Mouse (Mus musculus): ENCODE measurements around the gene Krtcap3. TPM values are rescaled to one million over a fixed set of nuclear protein-coding genes. Genes with fewer than 3 reads are reported as not detected.

Krtcap3 gene
- total RNA-seq, 4 experiments from 2014 or later, result 2.3 to 3.6 (median 2.9) TPM

GRCm38 (mm10) chr5:31298486-31298885, 47.0 kb downstream of the Krtcap3 start:
- DNase-seq (ENCODE audit: low spot score in 2 of 2), result no peak

GRCm38 (mm10) chr5:31301866-31302265, 50.4 kb downstream of the Krtcap3 start:
- DNase-seq (ENCODE audit: low spot score in 2 of 2), result no peak

Other genes starting within 250 kb of the Krtcap3 start
- gene Atraid, start 203.4 kb upstream of the Krtcap3 start, total RNA-seq (2022), result 10 to 100 TPM; 69.8 to 92.2 (median 78.6) TPM
- gene Slc5a6, start 202.8 kb upstream of the Krtcap3 start, total RNA-seq (2022), result 10 to 100 TPM; 15.8 to 21.3 (median 18.6) TPM
- 10 to 100 TPM; 18.2 to 20.4 (median 19.2) TPM for gene Cad, start 196.9 kb upstream of the Krtcap3 start, total RNA-seq (2022)
- not detected for gene Dnajc5g, start 145.4 kb upstream of the Krtcap3 start, total RNA-seq (2022)
- 10 to 100 TPM; 65.2 to 81.6 (median 76.8) TPM for gene Slc30a3, start 143.5 kb upstream of the Krtcap3 start, total RNA-seq (2022)
- not detected for gene Trim54, start 135.0 kb upstream of the Krtcap3 start, total RNA-seq (2022)
- gene Ucn, start 112.9 kb upstream of the Krtcap3 start, total RNA-seq (2022), result not detected
- gene Mpv17, start 97.4 kb upstream of the Krtcap3 start, total RNA-seq (2022), result 10 to 100 TPM; 53.4 to 61.1 (median 59.8) TPM
- gene Gm29609, start 71.8 kb upstream of the Krtcap3 start, total RNA-seq (2022), result 1 to 10 TPM; 1.3 to 4.9 (median 3.1) TPM
- gene Gtf3c2, start 71.5 kb upstream of the Krtcap3 start, total RNA-seq (2022), result 10 to 100 TPM; 63.0 to 87.0 (median 67.8) TPM
- 10 to 100 TPM; 72.0 to 88.3 (median 81.7) TPM for gene Snx17, start 58.5 kb upstream of the Krtcap3 start, total RNA-seq (2022)
- gene Eif2b4, start 58.3 kb upstream of the Krtcap3 start, total RNA-seq (2022), result 10 to 100 TPM; 34.9 to 45.0 (median 41.7) TPM
- 10 to 100 TPM; 26.0 to 31.9 (median 30.4) TPM for gene Zfp513, start 49.4 kb upstream of the Krtcap3 start, total RNA-seq (2022)
- 10 to 100 TPM; 69.8 to 79.5 (median 73.1) TPM for gene Ppm1g, start 31.0 kb upstream of the Krtcap3 start, total RNA-seq (2022)
- 10 to 100 TPM; 88.0 to 94.1 (median 90.9) TPM for gene Nrbp1, start 10.8 kb upstream of the Krtcap3 start, total RNA-seq (2022)
- gene Gm9970, start 10.5 kb upstream of the Krtcap3 start, total RNA-seq (2022), result under 1 TPM in 1 of 4 experiments, not detected in 3; 0.85 TPM
- gene Ift172, start 39.4 kb downstream of the Krtcap3 start, total RNA-seq (2022), result 100 to 1,000 TPM in 1 of 4 experiments, 10 to 100 TPM in 3; 74.6 to 128 (median 85.9) TPM
- 100 to 1,000 TPM; 172 to 178 (median 176) TPM for gene Fndc4, start 44.4 kb downstream of the Krtcap3 start, total RNA-seq (2022)
- under 1 TPM in 1 of 4 experiments, not detected in 3; 0.20 TPM for gene Gckr, start 45.8 kb downstream of the Krtcap3 start, total RNA-seq (2022)
- gene Zfp512, start 200.7 kb downstream of the Krtcap3 start, total RNA-seq (2022), result 10 to 100 TPM; 50.2 to 52.5 (median 52.1) TPM
- under 1 TPM in 2 of 4 experiments, not detected in 2; 0.25 to 0.27 TPM for gene 4930548H24Rik, start 234.0 kb downstream of the Krtcap3 start, total RNA-seq (2022)
- gene Gpn1, start 243.1 kb downstream of the Krtcap3 start, total RNA-seq (2022), result 10 to 100 TPM; 31.1 to 39.7 (median 35.2) TPM

Measured in layer of hippocampus, adult 8-10 months (tissue).